ENCODE assay signal across 9 mouse cellular contexts in the genomic region with DNA sequence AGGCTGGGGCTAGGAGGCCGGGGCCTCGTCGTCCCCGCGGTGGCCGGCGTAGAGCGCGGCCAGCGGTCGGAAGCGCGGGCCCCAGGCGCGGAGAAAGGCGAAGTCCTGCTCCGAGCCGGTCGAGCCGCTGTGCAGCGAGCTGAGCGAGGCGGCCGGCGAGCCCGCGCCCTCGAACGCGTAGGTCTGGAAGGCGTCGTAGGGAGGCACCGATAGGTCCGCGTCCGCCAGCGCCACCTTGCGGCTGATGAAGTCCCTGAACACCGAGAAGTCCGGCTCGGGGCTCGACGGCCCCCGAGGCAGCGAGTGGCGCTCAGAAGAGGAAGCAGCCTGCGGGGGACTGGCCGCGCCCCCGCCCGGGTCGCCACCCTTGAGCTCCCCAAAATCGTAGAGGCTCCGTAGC. TPM values are rescaled to one million over a fixed set of nuclear protein-coding genes. Genes with fewer than 3 reads are reported as not detected.
A peak's percentile ranks its signal among the peaks of the same experiment; 100 is the strongest.
DNase-seq lines count a peak whose midpoint lies in the region; ATAC-seq and TF ChIP-seq lines count a peak whose summit lies in the region.
"Had no signal": no experiment of that assay in that cellular context is flagged by ENCODE, and none has a peak within 500 bp of the region (broad histone marks: within the 10 kb centered on the region; RNA-seq: fewer than 3 reads in every experiment).

No protein-coding gene starts in this region.

- H3K9me3 ChIP-seq in intestine, postnatal 0 days (ENCODE audit: control insufficient read depth): no peaks in the 10 kb centered on the region
- no peaks in the 10 kb centered on the region for H3K9me3 ChIP-seq in limb, embryonic 11.5 days (ENCODE audit: control insufficient read depth, low read length)
- no peaks in the 10 kb centered on the region for H3K9me3 ChIP-seq in midbrain, embryonic 13.5 days

- 0 out of 2 replicates have a peak overlapping the region, but pooled peaks have one; percentile 27 for H3K4me2 ChIP-seq in intestine, postnatal 0 days (replicated peaks; ENCODE audit: low read depth)
- no peak overlapping the region for H3K4me2 ChIP-seq in limb, embryonic 11.5 days (ENCODE audit: low read depth, severe bottlenecking)
- peak overlapping the region; percentile 28 for H3K4me2 ChIP-seq in midbrain, embryonic 13.5 days (replicated peaks)

- peak; percentile 93 for TF ChIP-seq CTCF in intestine, postnatal 0 days (IDR thresholded peaks at IDR 0.05; ENCODE audit: low read depth)

- H3K27ac ChIP-seq in intestine, postnatal 0 days (ENCODE audit: low read depth, low read length): no peak overlapping the region
- no peak overlapping the region for H3K27ac ChIP-seq in limb, embryonic 11.5 days (replicated peaks; ENCODE audit: low read depth, low read length)
- H3K27ac ChIP-seq in midbrain, embryonic 13.5 days: no peak overlapping the region

- WGBS in intestine, postnatal 0 days: 1% methylated on average over 53 of the region's 54 CpGs
- WGBS in limb, embryonic 11.5 days: 1% methylated on average over 43 of the region's 54 CpGs
- WGBS in midbrain, embryonic 13.5 days: 1% methylated on average over 54 of the region's 54 CpGs

- H3K36me3 ChIP-seq in intestine, postnatal 0 days (ENCODE audit: control insufficient read depth, insufficient read depth): no peaks in the 10 kb centered on the region
- no peaks in the 10 kb centered on the region for H3K36me3 ChIP-seq in limb, embryonic 11.5 days (ENCODE audit: control insufficient read depth, insufficient read depth, low read length)
- no peaks in the 10 kb centered on the region for H3K36me3 ChIP-seq in midbrain, embryonic 13.5 days

- 0 out of 2 replicates have a peak overlapping the region, but pooled peaks have one; percentile 5 for H3K4me3 ChIP-seq in intestine, postnatal 0 days (ENCODE audit: low read depth, low read length)
- H3K4me3 ChIP-seq in limb, embryonic 11.5 days (ENCODE audit: low read depth, low read length): no peak overlapping the region
- no peak overlapping the region for H3K4me3 ChIP-seq in midbrain, embryonic 13.5 days (replicated peaks)

- no peaks in the 10 kb centered on the region for H3K4me1 ChIP-seq in intestine, postnatal 0 days (replicated peaks; ENCODE audit: control insufficient read depth, insufficient read depth, low read length)
- H3K4me1 ChIP-seq in limb, embryonic 11.5 days (ENCODE audit: control insufficient read depth, insufficient read depth, low read length): no peaks in the 10 kb centered on the region
- H3K4me1 ChIP-seq in midbrain, embryonic 13.5 days (replicated peaks): peaks cover 23% of the 10 kb centered on the region

- peak; percentile 61 for ATAC-seq in intestine, postnatal 0 days
- ATAC-seq in limb, embryonic 11.5 days (ENCODE audit: insufficient number of reproducible peaks, low FRiP score, low TSS enrichment, low read depth): peak; percentile 63; the same call in 1 of the 2 replicates
- peak; percentile 73 for ATAC-seq in midbrain, embryonic 13.5 days

- peaks cover 77% of the 10 kb centered on the region for H3K27me3 ChIP-seq in intestine, postnatal 0 days (replicated peaks; ENCODE audit: control insufficient read depth, insufficient read depth, low read length)
- peaks cover 83% of the 10 kb centered on the region for H3K27me3 ChIP-seq in limb, embryonic 11.5 days (ENCODE audit: control insufficient read depth, insufficient read depth, low read length)
- peaks cover 85% of the 10 kb centered on the region for H3K27me3 ChIP-seq in midbrain, embryonic 13.5 days

- no peak overlapping the region for H3K9ac ChIP-seq in intestine, postnatal 0 days (ENCODE audit: low read depth, low read length)
- no peak overlapping the region for H3K9ac ChIP-seq in limb, embryonic 11.5 days (ENCODE audit: low read length)
- no peak overlapping the region for H3K9ac ChIP-seq in midbrain, embryonic 13.5 days (replicated peaks)

- peak; percentile 64 for DNase-seq in adrenal gland, adult 8-10 months
- DNase-seq in embryo, embryonic 10 days (ENCODE audit: low spot score): peak; percentile 96
- peak; percentile 93 for DNase-seq in heart, adult 11 months
- peak; percentile 93 for DNase-seq in limb, embryonic 11.5 days (ENCODE audit: low spot score)
- DNase-seq in skeletal muscle tissue, adult 2 months (ENCODE audit: low read depth, low spot score): peak; percentile 52
- DNase-seq in yolk sac, embryonic 10.5 days (ENCODE audit: low spot score): peak; percentile 65

RNA-seq across cellular contexts. Expression of gene 1700025C18Rik, which starts 21.6 kb away (rescaled TPM):
- total RNA-seq in adrenal gland, adult 8-10 months (2022): not detected
- polyA plus RNA-seq in intestine, postnatal 0 days (2015; fragmentation: Nextera tagmentation; extraction: Ambion mirVana): not detected in 2 replicates
- not detected in 2 replicates for polyA plus RNA-seq in limb, embryonic 11.5 days (2014; fragmentation: Nextera tagmentation; extraction: Ambion mirVana)
- polyA plus RNA-seq in midbrain, embryonic 13.5 days (2015; fragmentation: Nextera tagmentation; extraction: Ambion mirVana): not detected in 2 replicates
- polyA plus RNA-seq: gonadal fat pad, adult 2 months had no signal

RNA-seq across cellular contexts. Expression of gene Cd40, which starts 56.7 kb away (rescaled TPM):
- 1 to 10 TPM; 2.3 to 4.9 (median 3.3) TPM for total RNA-seq in adrenal gland, adult 8-10 months (2022)
- 3.6 and 4.6 TPM in 2 replicates for polyA plus RNA-seq in intestine, postnatal 0 days (2015; fragmentation: Nextera tagmentation; extraction: Ambion mirVana)
- polyA plus RNA-seq in limb, embryonic 11.5 days (2014; fragmentation: Nextera tagmentation; extraction: Ambion mirVana): 9.1 and 11.1 TPM in 2 replicates
- polyA plus RNA-seq in midbrain, embryonic 13.5 days (2015; fragmentation: Nextera tagmentation; extraction: Ambion mirVana): 7.6 and 8.6 TPM in 2 replicates
